Mouse (Mus musculus): ENCODE results near the gene Exoc5. TPM values are rescaled to one million over a fixed set of nuclear protein-coding genes. Genes with fewer than 3 reads are reported as not detected.

The Exoc5 gene
- polyA plus RNA-seq, 2 experiments: 30.8 to 48.7 TPM

DNA sequence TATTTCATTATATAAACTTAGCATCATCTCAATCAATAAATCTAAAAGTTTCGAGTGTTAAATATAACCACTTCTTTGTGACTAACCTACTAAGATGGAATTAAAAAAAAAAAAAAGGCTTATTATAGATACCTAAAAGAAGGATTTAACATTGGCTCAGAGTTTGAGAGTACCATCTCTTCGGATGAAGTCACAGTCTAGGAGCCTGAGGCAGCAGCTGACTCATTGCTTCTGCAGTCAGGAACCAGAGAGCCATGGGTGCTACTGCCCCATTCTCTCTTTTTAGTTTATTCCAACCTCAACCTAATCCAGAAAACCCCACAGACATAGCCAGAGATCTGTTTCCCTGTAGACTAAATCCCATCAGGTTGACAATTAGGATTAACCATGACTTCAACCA, 6.4 kb upstream of the Exoc5 start:
- no peaks in the 10 kb centered on the region for H3K9me3 ChIP-seq (ENCODE audit: control insufficient read depth, low read length)
- DNase-seq (ENCODE audit: low spot score) (no peak), ATAC-seq (ENCODE audit: low FRiP score, low read depth) (no peak)
- H3K27me3 ChIP-seq (ENCODE audit: control insufficient read depth, insufficient read depth, low read length): no peaks in the 10 kb centered on the region
- H3K4me1 ChIP-seq (ENCODE audit: control insufficient read depth, insufficient read depth, low read length): peaks cover under 1% of the 10 kb centered on the region; the same call in 1 of the 2 replicates
- 93% methylated on average over 2 of the region's 2 CpGs for WGBS
- H3K9ac ChIP-seq (ENCODE audit: low read depth, low read length, severe bottlenecking): no peak overlapping the region
- no peak overlapping the region for H3K4me2 ChIP-seq (replicated peaks; ENCODE audit: low read depth, low read length, severe bottlenecking)
- no peak overlapping the region for H3K27ac ChIP-seq (replicated peaks; ENCODE audit: low read depth, low read length)
- TF ChIP-seq POLR2A (IDR thresholded peaks at IDR 0.05; ENCODE audit: borderline replicate concordance, extremely low read depth, insufficient read depth, insufficient read length): no peak
- no peak overlapping the region for H3K4me3 ChIP-seq (replicated peaks; ENCODE audit: low read length)
- H3K36me3 ChIP-seq (ENCODE audit: control insufficient read depth, insufficient read depth, low read length): peaks cover 12% of the 10 kb centered on the region

DNA sequence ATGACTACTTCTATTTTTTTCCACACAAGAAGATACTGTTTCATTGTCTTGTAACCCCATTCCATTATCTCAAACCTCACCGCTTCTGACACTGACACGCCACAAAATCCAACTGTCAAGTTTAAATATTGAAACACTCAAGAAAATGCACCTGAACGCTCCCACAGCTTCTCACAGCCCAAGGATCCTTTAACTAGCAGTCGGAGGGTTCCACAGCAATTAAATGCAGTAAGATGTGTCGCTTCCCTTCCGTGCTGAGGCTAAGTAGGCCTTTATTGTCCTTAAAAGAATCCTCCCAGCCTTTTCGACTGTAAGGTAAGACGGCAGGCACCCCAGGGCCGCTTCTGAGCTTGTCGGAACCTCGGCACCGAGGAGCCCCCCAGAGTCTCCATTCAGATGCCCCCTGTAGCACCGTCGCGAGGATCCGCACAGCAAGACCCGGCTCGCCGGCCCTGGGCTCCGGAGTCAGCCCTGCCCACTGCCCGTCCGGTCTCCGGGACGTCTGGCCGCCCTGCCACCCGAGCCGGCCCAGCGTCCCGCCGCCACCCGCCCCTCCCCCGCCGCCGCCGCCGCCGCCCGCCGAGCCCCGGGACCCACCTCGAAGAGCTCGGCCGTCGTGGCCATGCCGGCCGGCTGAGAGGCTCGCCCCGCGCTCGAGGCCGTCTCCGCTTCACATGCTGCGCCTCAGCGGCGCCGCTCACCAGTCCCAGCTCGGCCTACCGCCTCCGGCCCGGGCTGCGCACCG, 752 bp downstream of the Exoc5 start, which contains the start of gene Ap5m1:
Gene Ap5m1 (plus strand): TSS at position 569 of the 745 bp plus-strand sequence.
- H3K9me3 ChIP-seq (ENCODE audit: control insufficient read depth, low read length): no peaks in the 10 kb centered on the region
- ATAC-seq (ENCODE audit: low FRiP score, low read depth): peak; percentile 70
- TF ChIP-seq POLR2A (IDR thresholded peaks at IDR 0.05; ENCODE audit: borderline replicate concordance, extremely low read depth, insufficient read depth, insufficient read length): no peak
- WGBS: under 1% methylated on average over 31 of the region's 62 CpGs
- peaks cover 19% of the 10 kb centered on the region for H3K4me1 ChIP-seq (ENCODE audit: control insufficient read depth, insufficient read depth, low read length)
- H3K4me2 ChIP-seq (replicated peaks; ENCODE audit: low read depth, low read length, severe bottlenecking): peak within 1 kb of the TSS; percentile 69
- peak within 1 kb of the TSS; percentile 93 for H3K4me3 ChIP-seq (replicated peaks; ENCODE audit: low read length)
- peak; percentile 14 for DNase-seq (ENCODE audit: low spot score)
- H3K27ac ChIP-seq (replicated peaks; ENCODE audit: low read depth, low read length): peak within 1 kb of the TSS; percentile 98
- H3K27me3 ChIP-seq (ENCODE audit: control insufficient read depth, insufficient read depth, low read length): no peaks in the 10 kb centered on the region
- H3K9ac ChIP-seq (ENCODE audit: low read depth, low read length, severe bottlenecking): peak within 1 kb of the TSS; percentile 94
- no peaks in the 10 kb centered on the region for H3K36me3 ChIP-seq (ENCODE audit: control insufficient read depth, insufficient read depth, low read length)

GRCm38 (mm10) chr14:49063838-49064237, 2.6 kb downstream of the Exoc5 start:
- no peaks in the 10 kb centered on the region for H3K36me3 ChIP-seq (ENCODE audit: control insufficient read depth, insufficient read depth, low read length)
- no peaks in the 10 kb centered on the region for H3K27me3 ChIP-seq (ENCODE audit: control insufficient read depth, insufficient read depth, low read length)
- no peak overlapping the region for H3K27ac ChIP-seq (replicated peaks; ENCODE audit: low read depth, low read length)
- ATAC-seq (ENCODE audit: low FRiP score, low read depth) (no peak), DNase-seq (ENCODE audit: low spot score) (no peak)
- H3K4me3 ChIP-seq (replicated peaks; ENCODE audit: low read length): no peak overlapping the region
- H3K4me1 ChIP-seq (ENCODE audit: control insufficient read depth, insufficient read depth, low read length): peaks cover 19% of the 10 kb centered on the region
- no peaks in the 10 kb centered on the region for H3K9me3 ChIP-seq (ENCODE audit: control insufficient read depth, low read length)
- WGBS: 73% methylated on average over 2 of the region's 2 CpGs
- no peak overlapping the region for H3K9ac ChIP-seq (ENCODE audit: low read depth, low read length, severe bottlenecking)
- TF ChIP-seq POLR2A (IDR thresholded peaks at IDR 0.05; ENCODE audit: borderline replicate concordance, extremely low read depth, insufficient read depth, insufficient read length): no peak
- no peak overlapping the region for H3K4me2 ChIP-seq (replicated peaks; ENCODE audit: low read depth, low read length, severe bottlenecking)

DNA sequence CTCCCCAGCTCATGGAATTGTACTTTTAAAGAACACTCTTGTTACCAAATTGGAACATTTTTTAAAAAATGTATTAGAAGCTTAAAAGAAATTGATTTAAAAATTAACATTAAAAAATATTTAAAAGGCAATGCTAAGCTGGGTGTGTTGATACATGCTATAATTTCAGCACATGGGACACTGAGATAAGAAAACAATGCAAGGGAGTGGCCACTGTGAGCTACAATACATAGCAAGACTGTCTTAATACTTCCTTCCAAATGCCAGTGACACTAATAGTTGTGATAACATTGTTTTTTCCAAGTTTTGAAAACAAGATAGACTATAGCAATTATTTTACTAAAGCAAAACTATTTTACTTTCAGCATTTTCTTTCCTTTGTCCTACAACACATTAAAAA, 17.0 kb downstream of the Exoc5 start:
- H3K9me3 ChIP-seq (ENCODE audit: control insufficient read depth, low read length): no peaks in the 10 kb centered on the region
- TF ChIP-seq POLR2A (IDR thresholded peaks at IDR 0.05; ENCODE audit: borderline replicate concordance, extremely low read depth, insufficient read depth, insufficient read length): no peak
- H3K4me2 ChIP-seq (replicated peaks; ENCODE audit: low read depth, low read length, severe bottlenecking): no peak overlapping the region
- H3K9ac ChIP-seq (ENCODE audit: low read depth, low read length, severe bottlenecking): no peak overlapping the region
- no peaks in the 10 kb centered on the region for H3K4me1 ChIP-seq (ENCODE audit: control insufficient read depth, insufficient read depth, low read length)
- no peak overlapping the region for H3K4me3 ChIP-seq (replicated peaks; ENCODE audit: low read length)
- ATAC-seq (ENCODE audit: low FRiP score, low read depth) (no peak), DNase-seq (ENCODE audit: low spot score) (no peak)
- no peaks in the 10 kb centered on the region for H3K27me3 ChIP-seq (ENCODE audit: control insufficient read depth, insufficient read depth, low read length)
- H3K36me3 ChIP-seq (ENCODE audit: control insufficient read depth, insufficient read depth, low read length): peaks cover 11% of the 10 kb centered on the region; the same call in 1 of the 2 replicates
- H3K27ac ChIP-seq (replicated peaks; ENCODE audit: low read depth, low read length): no peak overlapping the region

DNA sequence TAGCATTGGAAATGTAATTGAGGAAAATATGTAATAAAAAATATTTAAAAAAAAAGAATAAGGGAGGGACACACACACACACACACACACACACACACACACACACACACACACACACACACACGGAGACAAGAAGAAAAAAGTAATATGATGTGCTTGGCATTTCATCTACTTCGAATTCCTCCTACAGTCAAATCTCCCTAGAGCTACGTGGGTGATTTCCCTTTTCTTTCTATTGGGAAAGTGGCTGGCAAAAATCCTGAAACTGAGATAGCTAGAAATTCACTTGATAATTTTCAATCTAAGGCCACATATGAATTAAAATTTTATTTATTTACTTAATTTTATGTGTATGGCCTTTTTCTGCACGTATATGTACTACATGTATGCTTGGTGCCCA, 20.8 kb downstream of the Exoc5 start:
- 91% methylated on average over 4 of the region's 4 CpGs for WGBS
- H3K27me3 ChIP-seq (ENCODE audit: control insufficient read depth, insufficient read depth, low read length): no peaks in the 10 kb centered on the region
- no peak overlapping the region for H3K4me2 ChIP-seq (replicated peaks; ENCODE audit: low read depth, low read length, severe bottlenecking)
- peaks cover 7% of the 10 kb centered on the region; the same call in 1 of the 2 replicates for H3K36me3 ChIP-seq (ENCODE audit: control insufficient read depth, insufficient read depth, low read length)
- H3K27ac ChIP-seq (replicated peaks; ENCODE audit: low read depth, low read length): no peak overlapping the region
- ATAC-seq (ENCODE audit: low FRiP score, low read depth): no peak
- H3K9ac ChIP-seq (ENCODE audit: low read depth, low read length, severe bottlenecking): no peak overlapping the region
- no peak overlapping the region for H3K4me3 ChIP-seq (replicated peaks; ENCODE audit: low read length)
- H3K9me3 ChIP-seq (ENCODE audit: control insufficient read depth, low read length): no peaks in the 10 kb centered on the region
- TF ChIP-seq POLR2A (IDR thresholded peaks at IDR 0.05; ENCODE audit: borderline replicate concordance, extremely low read depth, insufficient read depth, insufficient read length): no peak
- no peak for DNase-seq (ENCODE audit: low spot score)
- no peaks in the 10 kb centered on the region for H3K4me1 ChIP-seq (ENCODE audit: control insufficient read depth, insufficient read depth, low read length)
